Mouse (Mus musculus): ENCODE data around the gene Hpf1.

GRCm38 (mm10) chr8:60870231-60871193 lies 19.7 kb upstream of the Hpf1 start:
- no peak for TF ChIP-seq CTCF (IDR thresholded peaks at IDR 0.05)
- no peak for TF ChIP-seq EP300 (IDR thresholded peaks at IDR 0.05; ENCODE audit: insufficient read depth, low read depth, low read length)
- TF ChIP-seq POLR2A (IDR thresholded peaks at IDR 0.05; ENCODE audit: insufficient read depth, low read depth, low read length), result no peak
